Mouse (Mus musculus): Measurements from ENCODE around the gene Vrtn.

DNA sequence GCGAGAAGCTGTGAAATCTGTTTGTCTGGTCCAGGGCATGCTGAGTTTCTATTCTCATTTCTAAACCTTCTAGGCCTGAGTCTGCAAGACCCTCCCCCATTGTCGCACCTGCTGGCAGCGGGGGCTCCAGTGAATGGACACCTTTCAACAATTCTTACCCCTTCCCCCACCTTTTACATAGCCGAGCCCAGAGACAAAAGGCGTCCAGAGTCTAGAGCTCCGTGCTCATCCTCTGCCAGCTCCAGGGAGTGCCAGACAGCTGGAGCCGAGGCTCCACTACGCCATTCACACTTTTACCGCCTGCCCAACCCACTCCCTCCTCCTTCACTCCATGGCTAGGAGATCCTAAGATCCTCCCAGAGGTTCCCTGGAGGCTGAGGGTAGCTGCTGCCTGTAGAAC, 15.7 kb upstream of the Vrtn start:
- TF ChIP-seq CTCF (IDR thresholded peaks at IDR 0.05; ENCODE audit: extremely low read depth, insufficient read depth, low read length) (no peak), POLR2A (IDR thresholded peaks at IDR 0.05; ENCODE audit: extremely low read depth, insufficient read depth, low read length) (no peak)
